Mouse (Mus musculus) kidney, embryonic 15.5 days (tissue): ENCODE measurements around the gene 1700042G07Rik. TPM values are rescaled to one million over a fixed set of nuclear protein-coding genes. Genes with fewer than 3 reads are reported as not detected.

Experiments
- ATAC-seq: fragments of 200-750 bp; cut with Nextera tagmentation; replicated peaks from 2 replicates; pipeline ENCODE4 v1.8.0; 2017; ENCODE audit warnings: moderate TSS enrichment; ENCODE audit not compliant: low FRiP score
- H3K27ac ChIP-seq: fragments of 300-500 bp; sonication (generic); 2 replicates; pipeline ENCODE4 v1.5.1; 2015; ENCODE audit warnings: mild to moderate bottlenecking, inconsistent platforms
- H3K27me3 ChIP-seq: fragments of 300-500 bp; sonication (generic); 2 replicates; pipeline ENCODE4 v1.6.1; 2015; ENCODE audit warnings: inconsistent platforms
- H3K36me3 ChIP-seq: fragments of 300-500 bp; sonication (generic); 2 replicates; pipeline ENCODE4 v1.6.1; 2015; ENCODE audit warnings: inconsistent platforms
- H3K4me1 ChIP-seq: fragments of 300-500 bp; sonication (generic); 2 replicates; pipeline ENCODE4 v1.6.1; 2015; ENCODE audit warnings: inconsistent platforms
- H3K4me2 ChIP-seq: fragments of 300-500 bp; sonication (generic); 2 replicates; pipeline ENCODE4 v1.6.1; 2015; ENCODE audit warnings: moderate library complexity, mild to moderate bottlenecking, inconsistent platforms
- H3K4me3 ChIP-seq: fragments of 300-500 bp; sonication (generic); replicated peaks from 2 replicates; pipeline ENCODE4 v1.5.1; 2015; ENCODE audit warnings: mild to moderate bottlenecking, inconsistent platforms
- H3K9ac ChIP-seq: fragments of 300-500 bp; sonication (generic); 2 replicates; pipeline ENCODE4 v1.6.1; 2015; ENCODE audit warnings: mild to moderate bottlenecking, inconsistent platforms
- H3K9me3 ChIP-seq: fragments of 300-500 bp; sonication (generic); replicated peaks from 2 replicates; pipeline ENCODE4 v1.6.1; 2016; ENCODE audit warnings: inconsistent platforms
- WGBS: fragments of 180-500 bp; shearing (Covaris S2); methylation state at CpG from one replicate; pipeline ENCODE4 v1.1.7; 2015; ENCODE audit warnings: mixed read lengths; 5-methylcytosine and 5-hydroxymethylcytosine counted together
- polyA plus RNA-seq: library from polyadenylated mRNA; unstranded; fragments of >200 nt; fragmentation: Nextera tagmentation; extraction: Ambion mirVana; gene quantifications from 2 replicates; pipeline ENCODE4 v1.2.1, GENCODE M21; 2015

Gene 1700042G07Rik
- polyA plus RNA-seq, 1 experiment from 2014 or later: not detected

DNA sequence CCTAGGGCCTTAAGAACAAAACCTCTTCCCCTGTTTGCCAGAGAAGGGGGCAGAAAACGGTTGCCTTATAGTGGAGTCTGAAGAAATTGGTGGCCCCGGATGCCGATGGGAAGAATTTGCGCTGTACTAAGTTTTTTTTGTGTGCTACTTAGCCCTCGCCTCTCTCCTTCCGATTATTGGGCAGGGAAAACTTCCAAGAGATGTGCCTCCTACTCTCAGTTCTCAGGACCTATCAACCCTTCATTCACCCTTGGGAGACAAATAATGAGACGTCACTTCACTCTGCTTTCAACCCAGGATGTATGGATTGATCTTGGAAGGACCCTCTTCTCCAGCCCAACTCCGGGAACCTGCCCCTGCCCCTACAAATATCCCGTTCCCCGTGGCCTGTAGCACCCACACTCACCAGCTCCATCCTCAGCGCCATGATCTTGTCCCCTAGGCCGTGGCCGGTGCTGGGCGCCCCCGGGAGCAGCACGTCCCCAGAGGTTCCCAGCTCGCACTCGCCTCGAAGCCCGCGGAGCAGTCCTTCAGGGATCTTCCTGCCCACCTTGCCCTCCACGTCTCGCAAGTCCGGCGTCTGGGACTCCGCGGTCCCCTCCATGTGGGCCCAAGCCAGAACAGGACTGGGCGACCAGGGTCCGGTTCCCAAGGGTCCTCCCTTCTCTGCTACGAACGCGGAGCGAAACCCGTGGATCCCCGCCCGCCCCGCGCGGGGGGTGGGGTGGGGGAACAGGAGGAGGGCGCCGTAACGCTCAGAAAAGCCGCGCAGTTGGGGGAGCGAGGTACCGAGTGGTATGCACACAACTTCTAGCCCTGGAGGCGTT, 29.1 kb upstream of the 1700042G07Rik start:
- H3K27ac ChIP-seq: no peak overlapping the region
- 0 out of 2 replicates have a peak, but pooled peaks cover 3% of the 10 kb centered on the region for H3K27me3 ChIP-seq
- peak overlapping the region; percentile 78 for H3K4me3 ChIP-seq
- no peaks in the 10 kb centered on the region for H3K36me3 ChIP-seq
- peak overlapping the region; percentile 76 for H3K9ac ChIP-seq
- WGBS: under 1% methylated on average over 42 of the region's 47 CpGs
- H3K9me3 ChIP-seq: no peaks in the 10 kb centered on the region
- peak overlapping the region; percentile 97 for H3K4me2 ChIP-seq
- H3K4me1 ChIP-seq: peaks cover 28% of the 10 kb centered on the region
- ATAC-seq: peak; percentile 75

DNA sequence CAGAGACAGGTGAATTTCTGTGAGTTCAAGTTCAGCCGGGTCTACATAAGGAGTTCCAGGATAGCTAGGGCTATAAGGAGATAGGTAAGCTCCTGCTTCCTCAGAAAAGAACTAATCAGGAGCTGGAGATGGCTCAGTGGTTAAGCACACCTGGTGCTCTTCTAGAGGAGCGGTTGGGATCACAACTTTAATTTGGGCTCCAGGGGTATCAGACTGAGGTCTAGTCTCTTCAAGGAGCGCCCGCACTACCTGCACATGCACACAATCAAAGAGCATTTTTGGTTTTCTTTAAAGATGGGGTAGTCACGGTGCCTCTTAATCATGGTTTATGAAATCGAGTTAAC, 23.4 kb upstream of the 1700042G07Rik start:
- H3K4me1 ChIP-seq: peaks cover 21% of the 10 kb centered on the region
- H3K9ac ChIP-seq: peak overlapping the region; percentile 91
- H3K27me3 ChIP-seq: 0 out of 2 replicates have a peak, but pooled peaks cover 3% of the 10 kb centered on the region
- H3K9me3 ChIP-seq: no peaks in the 10 kb centered on the region
- H3K36me3 ChIP-seq: peaks cover 33% of the 10 kb centered on the region
- H3K4me3 ChIP-seq: peak overlapping the region; percentile 79
- peak; percentile 10; the same call in 1 of the 2 replicates for ATAC-seq
- peak overlapping the region; percentile 72 for H3K4me2 ChIP-seq
- 21% methylated on average over 6 of the region's 6 CpGs for WGBS
- H3K27ac ChIP-seq: peak overlapping the region; percentile 93

DNA sequence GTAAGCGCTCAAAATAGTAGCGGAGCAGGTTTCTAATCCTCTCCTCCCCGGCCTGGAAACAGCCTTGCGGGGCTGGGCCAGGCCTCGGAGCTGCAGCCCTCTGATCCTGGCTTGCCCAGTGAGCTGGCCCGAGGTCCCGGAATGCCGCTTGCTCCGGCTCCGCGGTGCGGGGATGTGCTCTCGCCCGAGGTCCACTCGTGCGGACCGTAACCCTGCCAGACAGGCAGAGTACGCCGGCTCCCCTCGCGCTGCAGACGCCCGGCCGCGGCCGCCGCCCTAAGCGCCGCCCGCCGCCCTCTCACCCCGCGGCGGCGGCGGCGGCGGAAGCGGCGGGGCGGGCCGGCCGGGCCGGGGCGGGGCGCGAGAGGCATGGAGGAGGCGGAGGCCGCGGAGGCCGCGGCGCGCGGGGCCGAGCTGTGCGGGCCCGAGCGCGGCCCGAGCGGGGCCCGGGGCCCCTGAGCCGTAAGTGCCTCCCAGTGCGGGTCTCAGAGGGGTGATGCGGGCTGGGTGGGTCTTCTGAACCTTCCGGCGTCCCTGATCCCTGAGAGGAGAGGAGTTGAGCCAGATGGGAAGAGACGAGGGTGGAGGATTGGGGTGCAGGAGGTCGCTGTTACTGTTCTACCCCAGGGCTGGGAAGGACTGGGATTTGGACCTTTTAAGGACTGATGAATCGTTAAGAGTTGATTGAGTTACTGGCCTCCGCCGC, 22.9 kb upstream of the 1700042G07Rik start:
- no peaks in the 10 kb centered on the region for H3K9me3 ChIP-seq
- peak overlapping the region; percentile 93 for H3K27ac ChIP-seq
- peak; percentile 95 for ATAC-seq
- H3K36me3 ChIP-seq: peaks cover 38% of the 10 kb centered on the region
- H3K4me2 ChIP-seq: peak overlapping the region; percentile 72
- H3K9ac ChIP-seq: peak overlapping the region; percentile 91
- H3K4me1 ChIP-seq: peaks cover 17% of the 10 kb centered on the region
- WGBS: 1% methylated on average over 63 of the region's 73 CpGs
- no peaks in the 10 kb centered on the region for H3K27me3 ChIP-seq
- H3K4me3 ChIP-seq: peak overlapping the region; percentile 79

DNA sequence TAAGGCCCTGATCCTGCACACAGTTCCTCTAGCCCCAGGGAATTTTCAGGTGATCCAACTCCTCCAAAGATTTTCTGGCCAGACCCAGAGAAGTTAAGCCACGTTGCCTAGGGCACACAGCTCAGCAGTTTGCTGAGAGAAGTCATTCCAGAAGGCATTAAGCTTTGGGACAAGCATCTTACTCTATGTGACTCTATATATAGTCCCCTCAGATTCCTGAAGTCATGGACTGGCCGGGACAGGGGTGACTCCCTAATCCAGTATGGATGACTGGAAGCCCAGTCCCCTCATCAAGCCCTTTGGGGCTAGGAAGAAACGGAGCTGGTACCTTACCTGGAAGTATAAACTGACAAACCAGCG, 22.3 kb upstream of the 1700042G07Rik start:
- peaks cover 43% of the 10 kb centered on the region for H3K36me3 ChIP-seq
- H3K4me2 ChIP-seq: peak overlapping the region; percentile 72
- H3K4me3 ChIP-seq: peak overlapping the region; percentile 79
- peaks cover 17% of the 10 kb centered on the region for H3K4me1 ChIP-seq
- H3K27me3 ChIP-seq: no peaks in the 10 kb centered on the region
- peak overlapping the region; percentile 82 for H3K27ac ChIP-seq
- H3K9me3 ChIP-seq: no peaks in the 10 kb centered on the region
- WGBS: 12% methylated on average over 4 of the region's 4 CpGs
- peak overlapping the region; percentile 91 for H3K9ac ChIP-seq
- no peak; the same call in 1 of the 2 replicates for ATAC-seq

DNA sequence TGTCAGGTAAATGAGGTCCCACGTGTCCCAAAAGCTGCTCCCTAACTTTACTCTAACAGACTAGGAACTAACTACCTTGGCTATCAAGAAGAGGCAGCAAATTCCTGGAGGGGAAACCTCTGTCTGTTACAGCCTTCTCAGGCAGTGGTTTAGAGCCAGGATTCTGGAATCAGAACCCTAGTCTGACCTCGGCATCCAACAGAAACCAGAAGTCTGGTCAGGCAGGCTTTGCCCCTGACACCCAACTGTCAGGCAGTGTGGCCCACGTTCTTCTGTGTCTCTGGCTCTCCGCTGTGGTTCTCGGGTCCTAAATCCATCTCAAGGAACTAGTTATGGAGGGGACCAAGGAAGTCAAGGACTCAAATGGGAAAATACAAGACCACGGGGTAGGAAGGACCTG, 21.9 kb upstream of the 1700042G07Rik start, which contains the start of gene Lurap1:
Lurap1 (minus strand) TSS at position 101 of the 400 bp plus-strand sequence.
- WGBS: 68% methylated on average over 6 of the region's 6 CpGs
- ATAC-seq: no peak
- H3K36me3 ChIP-seq: peaks cover 47% of the 10 kb centered on the region

DNA sequence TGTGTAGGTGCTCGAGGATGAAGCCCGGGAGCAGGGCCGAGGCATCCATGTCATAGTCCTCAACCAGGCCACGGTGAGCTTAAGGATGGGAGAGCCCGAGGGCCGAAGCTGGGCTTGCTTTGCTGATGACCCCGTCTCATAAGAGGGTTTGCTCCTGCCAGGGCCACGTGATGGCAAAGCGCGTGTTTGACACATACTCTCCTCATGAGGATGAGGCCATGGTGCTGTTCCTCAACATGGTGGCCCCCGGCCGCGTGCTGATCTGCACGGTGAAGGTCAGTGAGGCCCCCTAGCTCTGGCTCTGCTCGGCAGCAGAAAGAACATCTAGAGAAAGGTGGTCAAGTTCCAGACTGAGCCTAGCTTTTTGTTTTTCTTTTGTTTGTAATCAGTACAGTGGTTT, 20.5 kb upstream of the 1700042G07Rik start:
- Histone ChIP-seq H3K4me1 (peaks cover 17% of the 10 kb centered on the region), H3K27me3 (no peaks in the 10 kb centered on the region), H3K27ac (no peak overlapping the region), H3K4me3 (no peak overlapping the region), H3K36me3 (peaks cover 62% of the 10 kb centered on the region), H3K4me2 (no peak overlapping the region), H3K9me3 (no peaks in the 10 kb centered on the region), H3K9ac (no peak overlapping the region)
- no peak for ATAC-seq
- 96% methylated on average over 15 of the region's 15 CpGs for WGBS

More for the DNA sequence above, 21.9 kb upstream of the 1700042G07Rik start, which contains the start of gene Lurap1:
- Histone ChIP-seq H3K4me3 (peak within 1 kb of the TSS; percentile 79), H3K9ac (peak within 1 kb of the TSS; percentile 91), H3K27me3 (no peaks in the 10 kb centered on the region), H3K4me2 (peak within 1 kb of the TSS; percentile 72), H3K9me3 (no peaks in the 10 kb centered on the region), H3K4me1 (peaks cover 17% of the 10 kb centered on the region), H3K27ac (peak within 1 kb of the TSS; percentile 93)

DNA sequence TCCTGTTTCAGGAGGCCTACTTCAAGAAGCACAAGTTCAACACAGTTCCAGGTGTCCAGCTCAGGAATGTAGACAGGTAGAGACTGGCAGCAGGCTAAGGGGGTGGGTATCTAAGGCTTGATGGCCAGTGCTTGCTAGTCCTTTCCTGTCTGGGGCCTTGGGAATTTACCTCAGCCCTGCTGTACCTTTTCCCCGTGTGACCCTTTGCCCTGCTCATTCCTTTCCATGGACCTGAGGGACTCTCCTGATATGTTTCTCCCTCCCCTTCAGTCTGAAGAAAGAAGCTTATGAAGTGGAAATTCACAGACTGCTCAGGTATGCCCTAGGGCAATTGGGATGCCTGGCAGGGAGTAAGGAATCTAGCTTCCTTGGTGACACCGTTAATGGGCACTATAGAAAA, 15.3 kb upstream of the 1700042G07Rik start:
- no peak for ATAC-seq
- H3K27me3 ChIP-seq: no peaks in the 10 kb centered on the region
- no peak overlapping the region for H3K4me2 ChIP-seq
- peaks cover 16% of the 10 kb centered on the region; the same call in 1 of the 2 replicates for H3K4me1 ChIP-seq
- WGBS: 88% methylated on average over 2 of the region's 2 CpGs
- H3K9ac ChIP-seq: no peak overlapping the region
- H3K36me3 ChIP-seq: peaks cover 79% of the 10 kb centered on the region
- no peaks in the 10 kb centered on the region for H3K9me3 ChIP-seq
- no peak overlapping the region for H3K4me3 ChIP-seq
- H3K27ac ChIP-seq: no peak overlapping the region

DNA sequence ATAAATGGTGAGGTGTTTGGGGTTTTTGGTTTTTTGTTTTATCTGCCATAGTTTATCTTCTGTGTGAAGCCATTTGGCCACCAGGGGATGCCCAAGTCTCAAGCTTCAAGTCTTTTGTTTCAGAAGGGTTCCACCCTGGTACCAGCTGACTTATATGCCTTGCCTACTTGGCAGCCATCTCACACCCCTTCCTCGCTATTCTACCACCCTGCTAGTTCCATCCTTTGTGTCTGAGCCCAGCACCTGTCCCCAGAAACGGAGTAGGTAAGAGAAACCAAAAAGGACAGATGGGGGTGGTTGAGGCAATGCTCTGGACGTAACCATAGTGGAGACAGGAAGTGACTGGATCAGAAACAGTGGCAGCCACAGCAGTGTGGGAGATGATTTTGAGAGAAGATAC, 13.3 kb upstream of the 1700042G07Rik start:
- 76% methylated on average over 3 of the region's 3 CpGs for WGBS
- Histone ChIP-seq H3K4me1 (peaks cover 19% of the 10 kb centered on the region; the same call in 1 of the 2 replicates), H3K9ac (no peak overlapping the region)

DNA sequence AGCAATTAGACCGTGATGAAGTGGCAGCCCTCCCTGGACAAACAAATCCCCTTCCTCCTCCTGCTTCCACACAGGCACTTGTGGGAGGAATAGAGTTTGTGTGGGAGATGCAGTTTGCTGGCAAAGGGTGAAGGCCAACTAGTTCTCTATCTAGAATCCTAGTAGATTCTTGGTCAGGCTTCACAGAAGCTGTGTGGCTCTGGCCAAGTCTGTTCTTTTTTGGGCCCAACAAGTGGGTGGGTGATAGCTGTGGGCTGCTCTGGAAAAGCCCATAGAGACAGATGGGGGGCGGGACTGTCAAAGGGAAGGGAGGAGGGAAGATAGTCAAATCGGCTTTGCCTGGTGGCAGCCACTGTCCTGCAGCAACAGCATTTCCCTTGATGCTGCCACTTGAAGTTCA, 12.4 kb upstream of the 1700042G07Rik start:
- H3K4me3 ChIP-seq: no peak overlapping the region
- no peak overlapping the region for H3K27ac ChIP-seq
- no peak overlapping the region for H3K9ac ChIP-seq
- no peaks in the 10 kb centered on the region for H3K27me3 ChIP-seq
- ATAC-seq: peak; percentile 31; the same call in 1 of the 2 replicates
- H3K9me3 ChIP-seq: no peaks in the 10 kb centered on the region
- H3K36me3 ChIP-seq: peaks cover 50% of the 10 kb centered on the region
- no peak overlapping the region for H3K4me2 ChIP-seq
- 57% methylated on average over 3 of the region's 3 CpGs for WGBS
- H3K4me1 ChIP-seq: peaks cover 26% of the 10 kb centered on the region

More for the DNA sequence above, 13.3 kb upstream of the 1700042G07Rik start:
- ATAC-seq: no peak
- Histone ChIP-seq H3K9me3 (no peaks in the 10 kb centered on the region), H3K36me3 (peaks cover 59% of the 10 kb centered on the region), H3K4me2 (no peak overlapping the region), H3K4me3 (no peak overlapping the region), H3K27ac (0 out of 2 replicates have a peak overlapping the region, but pooled peaks have one; percentile 3), H3K27me3 (no peaks in the 10 kb centered on the region)

DNA sequence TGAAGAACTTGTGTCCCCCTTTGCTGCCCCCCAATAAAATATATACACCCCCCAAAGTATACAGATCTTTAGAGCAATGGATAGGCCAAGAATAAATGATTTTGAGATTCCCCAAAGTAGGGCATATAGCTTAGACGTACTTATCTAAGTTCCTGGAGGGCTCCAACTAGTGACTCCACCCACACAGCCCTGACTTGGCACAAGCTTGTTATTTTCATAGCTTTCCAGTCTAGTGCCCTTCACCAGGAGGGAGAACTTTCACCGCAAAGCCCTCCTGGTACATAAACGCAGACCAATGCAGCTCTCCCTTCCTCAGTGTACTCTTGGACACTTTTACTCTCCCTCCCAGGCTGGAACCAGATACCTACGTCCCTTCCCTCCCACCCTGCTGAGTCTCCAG, 11.0 kb upstream of the 1700042G07Rik start:
- H3K4me2 ChIP-seq: no peak overlapping the region
- H3K4me1 ChIP-seq: peaks cover 32% of the 10 kb centered on the region
- no peak overlapping the region for H3K9ac ChIP-seq
- H3K36me3 ChIP-seq: peaks cover 37% of the 10 kb centered on the region
- ATAC-seq: no peak
- WGBS: 59% methylated on average over 4 of the region's 4 CpGs
- no peaks in the 10 kb centered on the region for H3K27me3 ChIP-seq
- no peak overlapping the region for H3K4me3 ChIP-seq
- H3K9me3 ChIP-seq: no peaks in the 10 kb centered on the region
- H3K27ac ChIP-seq: peak overlapping the region; percentile 10; the same call in 1 of the 2 replicates

DNA sequence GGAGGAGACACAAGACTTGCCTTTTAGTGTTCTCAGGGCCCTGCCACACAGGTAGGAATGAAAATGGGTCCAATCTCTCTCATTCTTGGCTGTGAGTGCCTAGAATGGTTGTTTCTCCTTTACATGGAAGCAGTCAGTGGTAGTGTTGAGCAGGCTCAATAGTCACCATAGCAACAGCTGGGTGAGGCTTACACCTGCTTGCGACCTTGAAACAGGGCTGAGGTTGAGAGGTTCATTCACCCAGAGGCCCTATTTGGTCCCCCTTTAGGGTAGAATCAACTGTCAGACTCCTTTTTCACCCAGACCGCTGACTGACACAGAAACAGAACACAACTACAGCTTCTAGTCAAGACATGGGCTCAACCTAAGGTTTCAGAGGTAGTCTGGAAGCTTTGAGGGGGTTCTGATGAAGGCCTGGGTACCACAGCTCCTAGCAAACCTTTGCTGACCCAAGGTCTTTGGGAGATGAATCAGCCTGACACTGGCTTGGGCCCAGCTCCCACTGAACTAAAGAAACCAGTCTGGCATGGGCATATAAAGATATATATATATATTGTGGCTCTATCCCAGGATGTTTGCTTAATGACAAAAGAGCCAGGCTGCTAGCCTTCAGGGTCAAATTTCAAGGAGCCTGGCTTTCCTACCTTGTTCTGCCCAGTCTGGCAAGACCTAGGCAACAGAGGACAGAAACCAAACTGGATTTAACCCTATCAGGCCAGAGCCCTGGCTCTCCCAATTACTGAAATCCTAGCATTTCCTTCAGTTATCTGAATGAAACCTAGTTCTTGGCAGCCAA, 8.2 kb upstream of the 1700042G07Rik start:
- WGBS: 78% methylated on average over 2 of the region's 2 CpGs
- no peak overlapping the region for H3K4me2 ChIP-seq
- peaks cover 8% of the 10 kb centered on the region for H3K36me3 ChIP-seq
- H3K27ac ChIP-seq: peak overlapping the region; percentile 15; the same call in 1 of the 2 replicates
- no peak overlapping the region for H3K4me3 ChIP-seq
- H3K4me1 ChIP-seq: peaks cover 33% of the 10 kb centered on the region
- H3K9ac ChIP-seq: no peak overlapping the region
- no peaks in the 10 kb centered on the region for H3K27me3 ChIP-seq
- H3K9me3 ChIP-seq: no peaks in the 10 kb centered on the region
- ATAC-seq: no peak
